Mouse (Mus musculus): ENCODE data around the gene Dnah8.

Gene Dnah8

GRCm38 (mm10) chr17:30750269-30750668 lies 126.1 kb downstream of the Dnah8 start:
- DNase-seq (ENCODE audit: low spot score), result no peak

- DNase-seq (ENCODE audit: low spot score), result no peak
These were observed 128.2 kb downstream of the Dnah8 start for GRCm38 (mm10) chr17:30752370-30752818.

GRCm38 (mm10) chr17:30753201-30753600 lies 129.0 kb downstream of the Dnah8 start:
- DNase-seq (ENCODE audit: low spot score), result no peak

GRCm38 (mm10) chr17:30756771-30757170 lies 132.6 kb downstream of the Dnah8 start:
- no peak for DNase-seq (ENCODE audit: low spot score)

GRCm38 (mm10) chr17:30760307-30760706 lies 136.2 kb downstream of the Dnah8 start:
- no peak for DNase-seq (ENCODE audit: low spot score)

GRCm38 (mm10) chr17:30764276-30764675 lies 140.1 kb downstream of the Dnah8 start:
- DNase-seq (ENCODE audit: low spot score), result no peak

GRCm38 (mm10) chr17:30774416-30774815 lies 150.3 kb downstream of the Dnah8 start:
- no peak for DNase-seq (ENCODE audit: low spot score)

GRCm38 (mm10) chr17:30775096-30775495 lies 150.9 kb downstream of the Dnah8 start:
- DNase-seq (ENCODE audit: low spot score), result no peak

- DNase-seq (ENCODE audit: low spot score), result no peak
These were observed 156.9 kb downstream of the Dnah8 start for GRCm38 (mm10) chr17:30781046-30781445.

GRCm38 (mm10) chr17:30782286-30782685 lies 158.1 kb downstream of the Dnah8 start:
- no peak for DNase-seq (ENCODE audit: low spot score)

- DNase-seq (ENCODE audit: low spot score), result no peak
These were observed 164.2 kb downstream of the Dnah8 start for GRCm38 (mm10) chr17:30788361-30788760.

GRCm38 (mm10) chr17:30790816-30791215 lies 166.7 kb downstream of the Dnah8 start:
- DNase-seq (ENCODE audit: low spot score), result no peak

- DNase-seq (ENCODE audit: low spot score), result no peak
These were observed 168.2 kb downstream of the Dnah8 start for GRCm38 (mm10) chr17:30792396-30792795.

- DNase-seq (ENCODE audit: low spot score), result no peak
These were observed 172.5 kb downstream of the Dnah8 start for GRCm38 (mm10) chr17:30796616-30797015.

- no peak for DNase-seq (ENCODE audit: low spot score)
These were observed 176.3 kb downstream of the Dnah8 start for GRCm38 (mm10) chr17:30800261-30800985.

GRCm38 (mm10) chr17:30803668-30804067 lies 179.5 kb downstream of the Dnah8 start:
- no peak for DNase-seq (ENCODE audit: low spot score)

- DNase-seq (ENCODE audit: low spot score), result no peak
These were observed 180.8 kb downstream of the Dnah8 start for GRCm38 (mm10) chr17:30804955-30805354.

- DNase-seq (ENCODE audit: low spot score), result no peak
These were observed 181.4 kb downstream of the Dnah8 start for GRCm38 (mm10) chr17:30805511-30806059.

- DNase-seq (ENCODE audit: low spot score), result no peak
These were observed 184.9 kb downstream of the Dnah8 start for GRCm38 (mm10) chr17:30808866-30809660.

- no peak for DNase-seq (ENCODE audit: low spot score)
These were observed 185.9 kb downstream of the Dnah8 start for GRCm38 (mm10) chr17:30809926-30810660.

- DNase-seq (ENCODE audit: low spot score), result no peak
These were observed 194.4 kb downstream of the Dnah8 start for GRCm38 (mm10) chr17:30818543-30818942.

GRCm38 (mm10) chr17:30819134-30819533 lies 195.0 kb downstream of the Dnah8 start:
- DNase-seq (ENCODE audit: low spot score), result no peak
